Mouse (Mus musculus) 3T3-L1 (cell line): ENCODE results near the gene Lrrc63.

Experiments
- DNase-seq: peaks from one replicate; pipeline ENCODE4 v3.0.0-alpha.2; 2015; ENCODE audit warnings: low read depth, low spot score

The Lrrc63 gene

GRCm38 (mm10) chr14:75138503-75138902 is 7.8 kb upstream of the Lrrc63 start:
- no peak for DNase-seq

GRCm38 (mm10) chr14:75136119-75136966 is 5.7 kb upstream of the Lrrc63 start:
- DNase-seq: no peak

- DNase-seq: no peak
Observed at GRCm38 (mm10) chr14:75131324-75131935, 749 bp upstream of the Lrrc63 start.

GRCm38 (mm10) chr14:75121658-75122057 is 9.0 kb downstream of the Lrrc63 start:
- no peak for DNase-seq

GRCm38 (mm10) chr14:75102956-75103355 is 27.7 kb downstream of the Lrrc63 start:
- no peak for DNase-seq

GRCm38 (mm10) chr14:75077946-75078345 is 52.7 kb downstream of the Lrrc63 start:
- no peak for DNase-seq

- DNase-seq: no peak
Observed at GRCm38 (mm10) chr14:75075299-75076180, 55.1 kb downstream of the Lrrc63 start.

- no peak for DNase-seq
Observed at GRCm38 (mm10) chr14:75071091-75071490, 59.6 kb downstream of the Lrrc63 start.

- DNase-seq: no peak
Observed at GRCm38 (mm10) chr14:75069356-75069979, 61.2 kb downstream of the Lrrc63 start.

- DNase-seq: no peak
Observed at GRCm38 (mm10) chr14:75068430-75069112, 62.1 kb downstream of the Lrrc63 start.

- DNase-seq: no peak
Observed at GRCm38 (mm10) chr14:75065211-75065610, 65.5 kb downstream of the Lrrc63 start.

GRCm38 (mm10) chr14:75064520-75064919 is 66.2 kb downstream of the Lrrc63 start:
- DNase-seq: no peak

- no peak for DNase-seq
Observed at GRCm38 (mm10) chr14:75063936-75064335, 66.7 kb downstream of the Lrrc63 start.

- DNase-seq: peak; percentile 72
Observed at GRCm38 (mm10) chr14:75060562-75060961, 70.1 kb downstream of the Lrrc63 start.

- DNase-seq: no peak
Observed at GRCm38 (mm10) chr14:75056861-75057431, 73.7 kb downstream of the Lrrc63 start.

GRCm38 (mm10) chr14:75054455-75055343 is 76.0 kb downstream of the Lrrc63 start:
- no peak for DNase-seq

- DNase-seq: peak; percentile 26
Observed at GRCm38 (mm10) chr14:75052451-75052850, 78.2 kb downstream of the Lrrc63 start.

- peak; percentile 98 for DNase-seq
Observed at GRCm38 (mm10) chr14:75045184-75045583, 85.5 kb downstream of the Lrrc63 start.

- DNase-seq: peak; percentile 9
Observed at GRCm38 (mm10) chr14:75035431-75035830, 95.2 kb downstream of the Lrrc63 start.
